Mouse (Mus musculus): ENCODE data around the gene Fcgr4.

DNA sequence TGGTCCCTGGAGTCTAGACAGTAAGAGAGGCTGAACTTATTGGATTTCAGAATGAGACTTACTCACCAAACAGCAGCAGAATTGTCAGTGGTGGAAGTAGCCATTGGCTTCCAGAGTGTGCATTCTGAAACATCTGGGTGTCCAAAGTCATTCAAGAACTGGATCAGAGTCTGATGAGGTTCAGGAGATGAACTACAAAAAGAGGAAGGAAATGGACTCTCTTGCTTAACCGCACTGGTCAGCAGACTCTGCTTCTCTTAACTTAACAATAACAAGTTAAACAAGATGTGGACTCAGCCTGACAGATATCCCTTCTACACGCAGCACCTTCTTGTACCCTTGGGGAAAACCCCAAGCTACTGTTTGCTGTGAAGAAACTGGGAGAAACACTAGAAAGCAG, 40.5 kb downstream of the Fcgr4 start:
- TF ChIP-seq CTCF (IDR thresholded peaks at IDR 0.05; ENCODE audit: low read depth, low read length) = no peak
- TF ChIP-seq GATA2 (IDR thresholded peaks at IDR 0.05; ENCODE audit: borderline replicate concordance, low read depth, low read length) = no peak

Measured in G1E (cell line).